Comparison of ENCODE assay signal across 20 mouse cellular contexts in genomic region chr10:40429081-40429480, GRCm38 (mm10).
DNase-seq lines count a peak whose midpoint lies in the region; ATAC-seq and TF ChIP-seq lines count a peak whose summit lies in the region.
"Had no signal": no experiment of that assay in that cellular context is flagged by ENCODE, and none has a peak within 500 bp of the region (broad histone marks: within the 10 kb centered on the region; RNA-seq: fewer than 3 reads in every experiment).

No protein-coding gene starts in this region.

- no peak overlapping the region for H3K4me3 ChIP-seq in left cerebral cortex, adult 2 months
- H3K4me3 ChIP-seq in forebrain, embryonic 14.5 days (ENCODE audit: low read depth, low read length) = no peak overlapping the region
- H3K4me3 ChIP-seq: forebrain, embryonic 12.5 days; heart, embryonic 15.5 days; kidney, embryonic 15.5 days; limb, embryonic 13.5 days; liver, embryonic 15.5 days; midbrain, embryonic 12.5 days; myocyte had no signal

- TF ChIP-seq CTCF in left cerebral cortex, adult 2 months (IDR thresholded peaks at IDR 0.05) = peak; percentile 23

- H3K4me2 ChIP-seq in forebrain, embryonic 14.5 days (ENCODE audit: low read length) = no peak overlapping the region
- H3K4me2 ChIP-seq: forebrain, embryonic 12.5 days; heart, embryonic 15.5 days; kidney, embryonic 15.5 days; limb, embryonic 13.5 days; liver, embryonic 15.5 days; midbrain, embryonic 12.5 days had no signal

- no peak for DNase-seq in left cerebral cortex, adult 2 months (ENCODE audit: extremely low spot score in 1 of 2, low spot score in 2 of 2)
- DNase-seq in left cerebral cortex, adult 8-10 months (ENCODE audit: low spot score in 2 of 2) = no peak
- peak; percentile 72 for DNase-seq in CD4-positive, CD25-positive, alpha-beta regulatory T cell, adult 2 months (ENCODE audit: low read depth, low spot score)
- peak; percentile 20 for DNase-seq in NIH3T3 (ENCODE audit: low read depth)
- DNase-seq in naive thymus-derived CD4-positive, alpha-beta T cell, adult 2 months (ENCODE audit: low read depth) = peak; percentile 72
- no peak for DNase-seq in forebrain, embryonic 14.5 days (ENCODE audit: low spot score)
- DNase-seq in thymus, postnatal 14 days = no peak
- DNase-seq: adrenal gland, adult 2 months; cerebellum, adult 11 months; cerebellum, postnatal 25 days; lung, postnatal 14 days; right cerebral cortex, postnatal 4 days; thymus, adult 2 months had no signal

- peaks cover 5% of the 10 kb centered on the region for H3K4me1 ChIP-seq in forebrain, embryonic 14.5 days (ENCODE audit: control insufficient read depth, insufficient read depth, low read length)

- no peaks in the 10 kb centered on the region for H3K36me3 ChIP-seq in forebrain, embryonic 14.5 days (ENCODE audit: control insufficient read depth, insufficient read depth, low read length)
- H3K36me3 ChIP-seq: forebrain, embryonic 12.5 days; heart, embryonic 15.5 days; kidney, embryonic 15.5 days; limb, embryonic 13.5 days; liver, embryonic 15.5 days; midbrain, embryonic 12.5 days had no signal

- H3K9ac ChIP-seq in forebrain, embryonic 14.5 days (ENCODE audit: low read length) = no peak overlapping the region
- H3K9ac ChIP-seq: forebrain, embryonic 12.5 days; heart, embryonic 15.5 days; kidney, embryonic 15.5 days; limb, embryonic 13.5 days; liver, embryonic 15.5 days; midbrain, embryonic 12.5 days had no signal

- intact Hi-C loops in left cerebral cortex, adult 2 months (cut with DNase I) = no loop called here

- no peak overlapping the region for H3K27ac ChIP-seq in left cerebral cortex, adult 2 months
- no peak overlapping the region for H3K27ac ChIP-seq in forebrain, embryonic 14.5 days (ENCODE audit: low read depth, low read length)
- H3K27ac ChIP-seq: forebrain, embryonic 12.5 days; heart, embryonic 15.5 days; kidney, embryonic 15.5 days; limb, embryonic 13.5 days; liver, embryonic 15.5 days; midbrain, embryonic 12.5 days had no signal

- WGBS in forebrain, embryonic 14.5 days = 37% methylated on average over 2 of the region's 2 CpGs

- no peaks in the 10 kb centered on the region for H3K9me3 ChIP-seq in forebrain, embryonic 14.5 days (replicated peaks; ENCODE audit: control insufficient read depth, low read length)
- H3K9me3 ChIP-seq: forebrain, embryonic 12.5 days; heart, embryonic 15.5 days; kidney, embryonic 15.5 days; limb, embryonic 13.5 days; liver, embryonic 15.5 days; midbrain, embryonic 12.5 days had no signal

- no peaks in the 10 kb centered on the region for H3K27me3 ChIP-seq in forebrain, embryonic 14.5 days (replicated peaks; ENCODE audit: control insufficient read depth, insufficient read depth, low read length)
- H3K27me3 ChIP-seq: forebrain, embryonic 12.5 days; heart, embryonic 15.5 days; kidney, embryonic 15.5 days; limb, embryonic 13.5 days; liver, embryonic 15.5 days; midbrain, embryonic 12.5 days had no signal

- ATAC-seq in forebrain, embryonic 14.5 days = no peak

Comparison
In these comparisons a context has a peak if more than half of its experiments do, and no peak if none do; other contexts are left out.
1. DNase-seq: peak in CD4-positive, CD25-positive, alpha-beta regulatory T cell, adult 2 months (single experiment), NIH3T3 (single experiment) and naive thymus-derived CD4-positive, alpha-beta T cell, adult 2 months (single experiment); none in left cerebral cortex, adult 2 months (0 of 2), left cerebral cortex, adult 8-10 months (0 of 2), forebrain, embryonic 14.5 days (single experiment) and thymus, postnatal 14 days (single experiment).